Mouse (Mus musculus) WW6 (cell line): ENCODE measurements around the gene Gm10964.

Source experiments
- DNase-seq: peaks from one replicate; pipeline ENCODE4 v3.0.0-alpha.2; 2013; ENCODE audit warnings: low read depth, low spot score

Gm10964 gene

DNA sequence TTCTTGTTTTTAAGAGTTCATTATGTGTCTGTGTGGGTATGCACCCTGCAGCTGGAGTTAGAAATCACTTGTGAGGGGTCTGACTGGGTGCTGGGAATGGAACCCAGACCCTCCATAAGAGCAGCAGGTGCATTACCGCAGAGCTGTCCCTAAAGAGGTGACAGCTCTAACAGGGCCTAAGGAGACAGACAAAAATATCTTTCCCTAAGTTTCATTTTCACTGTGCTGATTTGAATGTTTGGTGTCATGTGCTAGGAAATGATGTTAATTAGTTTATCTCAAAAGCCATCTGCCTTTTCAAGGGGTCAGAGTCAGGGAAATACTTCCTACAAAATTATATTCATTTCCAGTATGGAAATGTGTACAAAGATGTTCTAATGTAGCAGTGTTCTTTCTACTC lies at the start of gene Gm10964:
Gm10964 (plus strand) TSS at position 38 of the 400 bp plus-strand sequence.
- DNase-seq, result no peak

DNA sequence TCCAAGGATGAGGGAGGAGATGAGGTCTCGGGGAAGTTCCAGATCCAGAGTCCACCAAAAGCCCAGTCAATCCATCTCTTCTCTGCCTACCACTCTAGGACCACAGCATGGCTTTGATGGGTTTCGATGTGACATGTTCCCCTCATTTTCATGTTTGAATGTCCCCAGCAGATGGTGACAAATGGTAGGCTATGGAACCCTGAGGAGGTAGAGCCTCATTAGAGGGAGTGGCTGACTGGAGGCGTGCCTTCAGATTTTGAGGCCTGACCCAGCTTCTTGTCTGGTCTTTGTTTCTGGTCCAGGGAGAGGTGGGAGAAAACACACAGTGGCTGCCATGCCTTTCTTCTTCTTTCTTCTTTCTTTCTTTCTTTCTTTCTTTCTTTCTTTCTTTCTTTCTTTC lies 48.7 kb upstream of the Gm10964 start:
- no peak for DNase-seq

DNA sequence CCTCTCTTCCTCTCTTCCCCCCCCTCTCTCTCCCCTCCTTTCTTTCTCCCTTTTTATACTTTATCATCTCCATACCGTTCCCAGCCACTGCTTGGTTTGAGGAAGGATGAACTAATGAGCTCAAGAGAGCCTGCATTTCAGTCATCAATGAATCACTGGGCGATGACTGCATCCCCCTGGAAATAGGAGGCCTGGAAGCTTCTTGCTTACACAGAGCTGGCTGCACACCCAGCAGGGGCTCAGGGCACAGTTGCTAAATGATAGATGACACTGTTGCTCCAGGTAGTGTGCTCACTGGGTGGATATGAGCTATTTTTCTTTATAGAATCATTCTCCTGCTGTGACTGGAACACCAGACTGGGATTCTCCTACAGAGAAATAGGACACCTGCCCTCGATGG lies 43.6 kb upstream of the Gm10964 start:
- DNase-seq, result no peak

DNA sequence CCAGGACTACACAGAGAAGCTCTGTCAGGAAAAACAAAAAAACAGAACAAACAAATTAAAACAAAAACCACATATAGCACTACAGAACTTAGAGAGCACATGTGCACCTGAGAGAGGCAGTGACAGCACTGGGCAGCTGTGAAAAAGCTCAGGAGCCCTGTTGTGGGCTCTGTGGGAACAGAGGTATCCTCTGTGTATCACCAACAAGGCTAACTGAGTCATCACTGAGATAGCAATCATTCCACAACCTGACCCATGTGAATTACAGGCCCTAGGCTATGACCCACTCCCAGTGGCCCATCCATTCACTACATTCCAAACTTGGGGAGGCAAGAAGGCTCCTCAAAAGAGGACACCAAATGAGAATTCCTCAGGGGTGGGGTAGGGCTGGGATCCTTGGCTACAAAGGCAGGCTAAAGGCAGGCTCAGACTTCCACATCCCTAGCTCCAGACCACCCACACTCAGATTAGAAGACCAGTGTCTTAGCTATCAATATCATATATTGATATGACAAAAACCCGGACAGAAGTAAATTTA lies 42.7 kb upstream of the Gm10964 start:
- DNase-seq, result no peak

DNA sequence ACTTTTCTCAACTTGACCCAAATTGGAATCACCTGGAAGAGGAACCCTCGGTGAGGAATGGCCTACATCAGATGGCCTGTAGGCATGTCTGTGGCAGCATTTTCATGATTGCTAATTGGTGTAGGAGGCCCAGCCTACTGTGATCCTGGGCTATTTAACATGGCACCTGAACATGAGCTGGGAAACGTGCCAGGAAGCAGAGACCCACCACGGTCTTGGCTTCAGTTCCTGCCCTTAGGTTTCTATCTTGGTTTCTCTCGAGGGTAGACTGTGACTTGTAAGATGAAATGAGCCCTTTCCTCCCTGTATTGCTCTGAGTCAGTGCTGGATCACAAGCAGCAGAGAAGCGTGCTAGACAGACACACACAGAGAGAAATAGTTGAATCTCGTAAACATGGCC lies 34.5 kb upstream of the Gm10964 start:
- no peak for DNase-seq

DNA sequence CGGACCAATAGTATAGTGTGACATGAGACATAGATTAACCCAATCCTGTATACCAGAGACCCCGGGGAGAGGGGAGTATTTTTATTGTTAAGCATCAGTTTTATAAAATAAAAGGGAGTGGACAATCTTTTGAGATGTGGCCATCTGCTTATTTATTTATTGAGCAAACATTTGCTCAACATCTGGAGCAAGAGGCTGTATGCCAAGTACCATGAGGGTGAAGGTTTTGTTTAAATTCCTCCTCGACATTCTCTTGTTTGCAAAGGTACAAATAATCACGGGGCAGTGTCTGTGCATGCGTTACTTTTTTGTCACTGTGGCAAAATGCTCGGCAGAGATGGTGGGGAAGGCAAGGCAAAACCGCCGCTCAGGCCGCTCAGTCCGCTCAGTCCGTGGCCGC lies 33.7 kb upstream of the Gm10964 start:
- DNase-seq, result no peak

DNA sequence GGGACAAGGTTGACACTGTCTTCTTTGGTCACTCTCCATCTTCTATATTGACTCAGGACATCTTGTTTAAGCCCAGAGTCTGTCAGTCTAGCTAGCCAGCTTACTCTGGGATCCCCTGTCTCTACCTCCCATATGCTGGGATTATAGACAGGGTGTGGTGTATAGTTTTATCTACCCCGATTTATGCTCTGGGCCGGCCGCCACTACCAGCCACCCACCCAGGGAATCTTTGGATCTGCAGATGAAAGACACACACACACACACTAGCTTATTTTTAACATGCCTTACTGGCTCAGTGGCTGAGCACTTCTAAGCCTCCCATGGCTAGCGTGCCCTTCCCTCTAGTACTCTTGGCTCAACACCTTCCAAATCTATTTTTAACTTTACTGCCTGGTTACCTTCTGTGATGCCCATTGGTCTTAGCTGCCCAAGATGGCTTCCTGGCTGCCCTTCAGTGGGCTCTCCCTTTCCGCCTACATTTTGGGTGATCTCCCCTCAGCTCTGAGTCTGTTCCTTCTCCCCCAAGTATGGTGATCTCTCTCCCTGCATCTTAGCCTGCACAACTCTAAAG lies 29.6 kb upstream of the Gm10964 start:
- no peak for DNase-seq

DNA sequence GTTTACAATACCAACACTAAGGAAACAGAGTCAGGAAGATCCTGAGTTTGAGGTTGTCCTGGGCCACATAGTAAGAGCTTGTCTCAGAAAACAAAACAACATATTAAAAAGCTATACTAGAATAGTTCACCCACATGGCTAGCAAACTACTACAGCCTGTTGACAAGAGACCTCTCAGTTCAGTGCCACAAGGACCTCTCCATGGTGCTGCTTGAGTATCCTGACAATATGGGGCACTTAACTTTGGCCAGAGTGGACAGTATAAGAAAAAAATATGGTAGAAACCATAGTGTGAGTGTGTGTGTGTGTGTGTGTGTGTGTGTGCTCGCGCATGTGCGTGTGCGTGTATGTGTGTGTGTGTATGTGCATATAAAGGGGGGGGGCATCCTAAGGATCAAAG lies 27.0 kb upstream of the Gm10964 start:
- DNase-seq, result no peak

DNA sequence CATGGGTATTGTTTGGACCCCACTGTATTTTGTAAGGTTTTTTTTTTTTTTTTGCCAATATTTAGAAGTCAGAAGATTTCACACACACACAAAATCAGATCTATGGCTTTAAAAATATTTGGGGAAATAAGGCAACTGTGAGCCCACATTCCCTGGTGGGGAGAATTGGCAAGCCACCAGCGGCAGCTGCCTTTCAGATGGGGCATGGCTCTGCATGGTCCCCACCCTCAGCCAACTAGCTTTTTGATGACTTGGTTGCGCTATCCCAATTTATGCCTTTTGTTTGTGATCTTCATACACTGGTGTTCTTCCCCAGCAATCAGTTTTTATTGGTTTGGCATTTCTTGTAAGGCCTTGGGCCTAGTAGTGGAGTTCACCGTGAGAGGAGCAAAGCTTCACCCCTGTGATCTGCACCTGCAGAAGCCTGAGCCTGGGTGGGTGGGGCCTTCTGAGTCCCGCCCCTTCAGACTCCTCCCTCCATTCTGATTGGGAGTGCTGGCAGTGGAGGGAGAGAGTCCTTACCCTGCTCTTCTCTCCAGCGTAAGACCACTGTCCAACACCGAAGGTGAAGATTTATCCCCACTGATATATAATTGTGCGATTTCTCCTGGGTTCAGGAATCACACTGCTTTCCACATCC lies 24.8 kb upstream of the Gm10964 start:
- peak; percentile 13 for DNase-seq

DNA sequence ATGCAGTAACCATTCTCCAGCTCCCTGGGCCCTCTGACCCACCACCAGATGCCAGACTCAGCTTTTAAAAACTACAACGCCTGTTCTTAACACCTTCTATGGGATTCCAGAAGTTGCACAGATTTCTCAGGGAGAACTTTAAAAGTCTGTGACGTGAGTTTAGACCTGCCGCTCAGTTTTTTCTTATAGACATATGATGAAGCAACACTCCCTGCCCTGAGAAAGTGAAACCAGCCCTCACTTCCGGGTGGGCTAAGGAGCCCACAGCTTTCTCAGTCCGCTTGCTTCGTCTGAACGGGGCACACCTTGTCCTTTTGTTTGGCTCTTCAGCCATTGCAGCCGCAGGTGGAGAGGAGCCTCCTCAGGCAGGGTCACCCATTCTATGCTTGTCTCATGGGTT lies 24.2 kb upstream of the Gm10964 start:
- DNase-seq, result no peak

DNA sequence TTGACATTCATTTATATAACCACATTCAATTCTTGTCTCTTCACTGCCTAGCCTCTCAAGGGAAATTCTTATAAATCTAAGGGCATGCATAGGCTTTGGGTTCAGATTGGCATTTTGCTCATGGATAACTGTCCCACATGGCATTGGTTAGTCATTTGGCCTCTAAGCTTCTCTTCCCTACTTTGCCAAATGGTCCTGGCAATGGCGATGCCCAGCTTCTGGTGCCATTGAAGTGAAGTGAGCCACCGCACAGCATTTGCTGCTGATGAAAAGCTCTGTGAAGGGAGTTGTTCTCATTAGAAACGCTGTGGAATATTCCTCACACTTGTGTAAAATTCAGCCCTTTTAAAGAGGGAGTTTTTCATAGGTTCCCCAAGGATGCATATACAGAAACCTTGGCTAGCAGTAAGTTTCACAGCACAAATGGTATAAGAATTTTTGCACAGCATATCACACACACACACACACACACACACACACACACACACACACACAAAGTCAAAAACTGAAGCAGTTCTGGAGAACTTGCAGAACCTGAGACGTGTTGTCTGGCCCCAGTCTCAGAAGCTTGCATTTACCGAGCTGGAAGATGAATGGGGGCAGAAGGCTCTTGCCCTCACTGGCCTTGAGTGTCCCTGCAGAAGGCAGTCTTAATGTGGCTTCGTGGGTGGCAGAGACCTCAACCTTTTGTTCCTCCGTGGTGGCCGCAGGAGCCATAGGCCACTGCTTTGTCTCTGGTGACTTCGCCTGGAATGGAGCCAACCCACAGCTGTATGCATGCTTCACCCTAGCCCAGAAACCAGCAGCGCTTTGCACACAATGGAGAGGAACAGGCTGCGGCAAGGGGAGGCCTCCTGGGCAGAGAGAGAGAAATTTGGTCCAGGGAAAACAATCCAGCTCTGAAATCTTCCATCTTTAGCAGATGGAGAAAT lies 23.1 kb upstream of the Gm10964 start:
- DNase-seq, result no peak

DNA sequence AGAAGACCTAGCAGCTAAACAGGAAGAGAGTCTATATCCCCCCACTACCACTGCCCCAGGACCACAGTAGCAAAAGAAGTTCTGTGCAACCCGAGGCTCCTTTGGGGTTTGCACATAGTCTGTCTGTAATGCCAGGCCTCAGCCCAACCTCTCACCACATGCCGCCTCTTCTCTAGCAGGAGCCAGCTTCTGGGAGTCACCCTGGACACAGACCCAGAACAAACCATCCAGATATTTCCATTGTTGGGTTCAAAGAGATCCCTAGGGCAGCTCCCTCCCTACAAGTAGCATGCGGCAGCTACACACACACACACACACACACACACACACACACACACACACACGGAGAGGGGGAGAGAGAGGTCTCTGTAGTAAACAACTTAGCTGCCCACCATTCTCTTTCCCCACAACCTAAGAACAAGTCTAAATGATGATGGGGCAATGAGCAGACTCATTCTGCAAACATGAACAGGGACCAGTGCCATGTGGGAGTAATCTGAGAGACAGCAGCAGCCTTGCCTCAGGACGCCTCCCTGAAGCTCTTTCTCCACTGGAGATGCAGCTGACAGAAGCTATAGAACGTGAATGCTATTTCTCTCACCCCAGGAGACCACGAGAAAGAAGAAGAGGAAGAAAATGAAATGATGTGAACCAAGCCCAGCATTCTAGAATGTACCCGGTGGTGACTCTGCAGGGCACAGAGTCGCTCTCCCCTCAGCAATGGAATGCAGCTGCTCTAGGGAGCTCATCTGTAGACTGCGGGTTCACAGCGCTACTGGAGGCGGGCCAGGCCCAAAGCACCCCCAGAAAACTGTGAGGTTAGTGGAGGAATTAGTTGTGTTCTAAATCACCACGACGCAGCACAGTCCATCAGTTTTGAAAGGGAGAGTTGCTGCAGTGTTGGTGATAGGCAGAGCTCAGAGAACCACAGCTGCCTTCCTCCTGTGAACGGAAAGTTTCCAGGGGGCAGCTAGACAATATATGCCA lies 22.1 kb upstream of the Gm10964 start:
- DNase-seq, result no peak

DNA sequence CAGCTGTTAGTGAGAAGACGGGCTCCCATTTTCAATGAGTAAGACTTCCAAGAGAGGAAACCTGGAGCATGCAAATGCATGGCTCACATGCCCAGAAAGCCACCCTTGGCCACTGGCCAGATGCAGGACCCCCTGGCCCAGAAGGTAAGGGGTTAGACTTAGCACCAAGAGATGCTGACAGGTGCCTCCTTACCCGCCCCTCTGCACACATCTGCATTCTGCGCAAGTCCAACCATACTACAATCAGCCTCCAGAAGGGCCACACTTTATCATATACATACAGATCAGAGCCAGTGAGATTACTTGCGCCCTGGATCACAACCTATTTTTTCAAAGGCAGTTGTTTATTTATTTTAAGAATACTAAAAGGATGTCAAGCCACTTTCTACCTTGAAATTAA lies 20.4 kb upstream of the Gm10964 start:
- no peak for DNase-seq

DNA sequence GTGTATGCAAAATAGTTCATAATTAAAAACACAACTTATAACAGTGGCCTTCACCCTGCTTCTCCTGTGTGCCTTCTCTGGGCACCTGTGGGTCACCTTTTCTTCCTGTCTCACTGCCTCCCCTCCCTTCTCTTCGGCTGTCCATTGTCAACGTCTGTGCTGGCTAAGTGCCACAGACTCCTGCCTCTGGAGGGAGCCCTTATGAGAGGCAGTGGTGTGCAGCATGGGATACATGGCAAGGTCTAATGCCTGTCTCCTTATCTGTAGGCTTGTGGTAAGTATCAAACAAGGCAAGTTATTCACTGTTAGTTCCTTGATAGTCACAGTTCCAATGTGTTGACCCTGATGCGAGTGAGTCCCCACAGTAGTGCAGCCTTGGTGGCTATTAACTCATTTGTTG lies 15.0 kb upstream of the Gm10964 start:
- no peak for DNase-seq

DNA sequence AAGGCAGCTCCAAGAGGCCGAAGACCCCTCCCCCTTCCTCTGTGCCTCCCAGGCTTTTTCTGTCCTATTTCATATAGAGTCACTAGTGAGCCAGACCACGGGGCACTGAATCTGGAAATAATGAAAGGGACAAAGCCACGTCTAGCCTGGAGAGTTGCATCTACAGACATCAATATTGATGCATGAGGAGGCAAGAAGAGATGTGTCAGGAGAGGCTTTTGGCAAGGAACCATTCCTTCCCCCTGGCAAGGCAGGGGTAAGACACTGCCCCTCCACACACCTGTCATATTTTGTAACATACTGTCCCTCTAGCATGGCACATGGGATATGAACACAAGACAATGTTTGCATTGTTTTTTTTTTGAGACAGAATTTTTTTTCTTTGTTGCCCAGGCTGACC lies 12.5 kb upstream of the Gm10964 start:
- DNase-seq, result no peak

DNA sequence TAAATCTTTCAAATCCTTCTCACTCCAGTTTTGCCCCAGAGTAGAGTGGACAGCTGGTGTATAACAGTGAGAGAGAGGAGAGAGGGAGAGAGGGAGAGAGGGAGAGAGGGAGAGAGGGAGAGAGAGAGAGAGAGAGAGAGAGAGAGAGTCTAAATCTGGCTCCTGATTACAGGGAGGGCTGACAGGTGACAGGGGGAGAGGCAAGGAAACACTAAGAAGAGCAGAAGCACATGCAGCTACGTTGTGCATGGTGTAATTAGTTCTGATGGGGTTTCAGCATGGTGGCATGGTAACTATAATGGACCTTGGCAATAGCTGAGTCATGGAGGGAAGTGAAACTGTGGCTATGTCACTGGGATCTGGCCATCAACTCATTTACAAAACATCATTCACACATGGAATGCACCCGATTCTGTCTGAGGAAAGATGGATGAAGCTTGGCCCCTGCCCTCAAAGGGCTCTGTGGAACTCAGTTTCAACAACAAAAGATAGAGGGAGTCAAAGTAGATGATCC lies 11.3 kb upstream of the Gm10964 start:
- no peak for DNase-seq

DNA sequence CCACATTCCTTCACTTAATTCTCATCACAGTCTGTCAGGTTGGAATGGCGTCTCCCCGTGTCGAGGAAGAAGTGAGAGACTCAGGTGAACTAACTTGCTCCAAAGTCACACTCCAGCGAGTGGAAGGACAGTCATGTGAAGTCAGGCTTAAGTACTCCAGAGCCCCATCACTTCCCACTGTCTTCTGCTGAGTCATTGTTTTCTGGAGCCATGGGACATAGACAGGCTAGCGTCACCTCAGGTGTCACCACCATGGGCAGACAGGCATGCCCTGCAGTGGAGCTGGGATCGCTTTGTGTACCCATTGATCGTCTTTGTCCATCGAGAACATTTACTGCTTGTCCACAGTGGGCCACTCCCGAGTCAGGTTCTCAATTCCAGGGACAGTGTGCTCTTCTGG lies 9.3 kb upstream of the Gm10964 start:
- DNase-seq, result no peak

DNA sequence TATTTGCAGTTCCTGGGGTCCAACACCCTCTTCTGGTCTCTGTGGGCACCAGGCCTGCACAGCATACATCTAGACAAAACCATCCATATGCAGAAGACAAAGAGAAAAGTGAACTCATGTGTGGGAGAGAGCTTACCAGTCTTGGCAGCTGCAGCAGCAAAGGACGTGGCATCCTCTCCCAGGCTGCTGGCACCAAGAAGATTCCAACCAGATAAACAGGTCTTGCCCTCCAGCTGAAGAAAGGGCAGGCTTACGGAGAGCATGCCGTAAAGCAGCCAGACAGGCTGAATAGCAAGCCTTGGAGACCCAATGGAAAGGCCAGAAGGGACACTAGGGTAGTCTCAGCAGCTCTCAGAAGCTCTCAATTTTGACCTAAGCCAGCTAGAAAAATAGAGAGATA lies 7.0 kb upstream of the Gm10964 start:
- no peak for DNase-seq

DNA sequence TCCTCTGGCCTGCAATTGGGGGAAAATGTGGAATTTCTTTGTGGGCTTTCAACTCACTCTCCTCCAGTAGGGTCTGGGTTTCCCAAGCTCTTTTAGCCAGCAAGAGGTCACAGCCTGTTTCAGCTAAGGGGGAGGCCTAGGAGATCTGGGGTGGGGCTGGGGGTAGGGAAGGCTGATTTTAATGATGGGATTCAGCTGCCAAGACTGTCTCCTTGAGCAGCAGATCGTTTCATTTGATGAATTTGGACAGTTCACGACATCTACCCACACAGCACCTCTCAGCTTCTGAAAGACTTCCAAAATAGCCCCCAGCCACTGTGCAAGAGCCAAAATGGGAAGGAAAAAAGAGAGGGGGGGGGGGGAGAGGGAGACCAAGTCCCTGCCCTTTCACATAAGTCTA lies 6.0 kb upstream of the Gm10964 start:
- no peak for DNase-seq

DNA sequence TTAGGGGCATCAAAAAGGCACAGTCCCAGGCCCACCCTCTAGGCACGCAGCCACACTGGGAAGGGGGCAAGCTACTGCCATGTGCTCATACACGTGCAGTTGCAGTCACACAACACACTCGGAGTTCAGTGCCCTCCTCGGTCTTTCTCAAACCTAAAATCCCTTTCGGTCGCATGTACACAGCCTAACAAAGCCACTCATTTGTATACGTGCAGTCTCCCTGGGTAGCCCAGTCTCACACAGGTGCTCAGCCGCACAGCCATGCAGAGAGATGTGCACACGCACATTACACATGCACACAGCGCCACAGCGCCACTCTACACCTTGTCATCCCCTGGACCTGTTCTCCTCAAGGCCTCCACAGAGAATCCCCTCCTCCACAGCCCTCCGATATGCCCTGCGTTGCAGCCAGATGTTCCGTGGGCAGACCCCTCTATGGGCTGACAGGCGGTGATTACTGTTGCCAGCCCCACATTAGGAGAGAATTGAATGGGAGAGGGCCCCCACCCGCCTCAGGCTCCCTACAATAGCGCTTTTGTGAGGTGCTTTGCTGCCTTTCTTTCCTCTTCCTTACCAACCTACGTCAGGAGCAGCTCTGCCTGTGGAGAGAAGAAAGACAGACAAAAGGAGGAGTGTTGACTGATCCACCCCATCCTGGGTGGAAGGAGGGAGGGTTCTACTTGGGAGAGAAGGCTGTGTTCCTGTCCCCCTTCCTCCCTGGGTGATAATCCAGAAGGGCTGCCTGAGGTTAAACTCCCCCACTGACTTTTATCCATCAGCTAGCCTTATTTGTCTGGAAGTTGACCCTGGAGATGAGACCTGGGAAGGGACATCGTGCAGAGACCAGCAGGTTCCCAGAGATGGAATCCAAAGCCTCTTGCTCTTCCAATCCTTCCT lies 5.1 kb upstream of the Gm10964 start:
- DNase-seq, result no peak
